Mouse (Mus musculus) stomach, embryonic 15.5 days (tissue): ENCODE data around the gene Gm6803. TPM values are rescaled to one million over a fixed set of nuclear protein-coding genes. Genes with fewer than 3 reads are reported as not detected.
"Not testable (repeated sequence)": the region's sequence is repeated elsewhere in the genome, so short reads cannot be mapped to it uniquely, and the experiment has no call there.

Source experiments
- ATAC-seq: fragments of 200-750 bp; cut with Nextera tagmentation; 2 replicates; pipeline ENCODE4 v1.8.0; 2017; ENCODE audit warnings: low read depth, moderate number of reproducible peaks, moderate TSS enrichment; ENCODE audit not compliant: insufficient read depth, low FRiP score
- H3K27ac ChIP-seq: fragments of 300-500 bp; sonication (generic); 2 replicates; pipeline ENCODE4 v1.5.1; 2015; ENCODE audit warnings: mild to moderate bottlenecking, inconsistent platforms
- H3K27me3 ChIP-seq: fragments of 300-500 bp; sonication (generic); replicated peaks from 2 replicates; pipeline ENCODE4 v1.6.1; 2015; ENCODE audit warnings: inconsistent platforms
- H3K36me3 ChIP-seq: fragments of 300-500 bp; sonication (generic); 2 replicates; pipeline ENCODE4 v1.6.1; 2015; ENCODE audit warnings: inconsistent platforms
- H3K4me1 ChIP-seq: fragments of 300-500 bp; sonication (generic); 2 replicates; pipeline ENCODE4 v1.6.1; 2015; ENCODE audit warnings: inconsistent platforms
- H3K4me2 ChIP-seq: fragments of 300-500 bp; sonication (generic); 2 replicates; pipeline ENCODE4 v1.6.1; 2015; ENCODE audit warnings: mild to moderate bottlenecking, inconsistent platforms
- H3K4me3 ChIP-seq: fragments of 300-500 bp; sonication (generic); replicated peaks from 2 replicates; pipeline ENCODE4 v1.5.1; 2015; ENCODE audit warnings: inconsistent platforms
- H3K9ac ChIP-seq: fragments of 300-500 bp; sonication (generic); 2 replicates; pipeline ENCODE4 v1.6.1; 2015; ENCODE audit warnings: inconsistent platforms
- H3K9me3 ChIP-seq: fragments of 300-500 bp; sonication (generic); 2 replicates; pipeline ENCODE4 v1.6.1; 2016; ENCODE audit warnings: inconsistent platforms
- WGBS: fragments of 180-500 bp; shearing (Covaris S2); methylation state at CpG from one replicate; pipeline ENCODE4 v1.1.7; 2015; 5-methylcytosine and 5-hydroxymethylcytosine counted together
- polyA plus RNA-seq: library from polyadenylated mRNA; unstranded; fragments of >200 nt; fragmentation: Nextera tagmentation; extraction: Ambion mirVana; gene quantifications from 2 replicates; pipeline ENCODE4 v1.2.1, GENCODE M21; 2015

Gene Gm6803
- polyA plus RNA-seq, result not detected in 2 replicates

DNA sequence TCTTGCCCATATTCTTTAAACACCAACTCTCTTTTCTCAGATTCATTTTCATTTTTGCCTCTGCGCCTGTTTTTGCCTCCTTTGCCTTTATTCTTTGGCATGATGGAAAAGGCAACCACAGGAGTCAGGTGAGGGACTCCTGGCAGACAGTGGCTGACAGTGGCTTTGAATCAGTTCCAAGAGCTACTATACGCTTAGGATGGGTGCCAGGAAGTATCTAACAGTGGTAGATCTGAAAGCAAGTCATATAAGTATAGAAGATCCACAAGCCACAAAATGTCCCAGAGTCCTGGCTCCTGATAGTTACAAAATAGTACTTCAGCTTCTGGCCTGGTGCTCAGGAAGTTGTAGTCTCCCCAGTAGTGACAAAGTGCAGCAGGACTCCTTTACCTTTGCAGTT is at the start of gene Gm6803:
Gene Gm6803 (minus strand): TSS at position 101 of the 400 bp plus-strand sequence.
- 81% methylated on average over 2 of the region's 2 CpGs for WGBS
- not testable (repeated sequence) for H3K36me3 ChIP-seq, H3K9ac ChIP-seq, H3K4me2 ChIP-seq, ATAC-seq, H3K27me3 ChIP-seq, H3K4me1 ChIP-seq, H3K27ac ChIP-seq, H3K9me3 ChIP-seq, H3K4me3 ChIP-seq

DNA sequence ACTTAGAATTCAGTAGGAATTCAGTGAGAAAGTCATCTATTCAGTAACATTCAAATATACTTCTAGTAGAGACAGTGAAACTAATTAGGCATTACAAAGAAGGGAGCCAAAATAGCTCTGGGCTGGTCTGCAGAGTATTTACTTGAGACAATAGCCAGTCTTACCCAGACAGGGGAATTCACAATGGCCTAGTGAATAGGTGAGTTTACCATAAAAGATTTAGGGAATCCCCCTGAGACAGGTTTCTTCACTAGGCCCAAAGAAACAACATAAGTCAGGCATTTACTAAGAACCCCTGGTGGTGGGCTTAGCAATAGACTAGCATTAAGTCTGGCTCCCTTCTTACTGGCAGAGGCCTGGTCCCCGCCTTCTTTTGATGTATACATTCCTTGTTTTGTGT is 26.7 kb upstream of the Gm6803 start:
- ATAC-seq, H3K36me3 ChIP-seq, H3K4me3 ChIP-seq, H3K4me1 ChIP-seq, H3K9me3 ChIP-seq, H3K9ac ChIP-seq, H3K27ac ChIP-seq, H3K4me2 ChIP-seq, H3K27me3 ChIP-seq: not testable (repeated sequence)
- WGBS, result 50% methylated on average over 1 of the region's 1 CpGs

DNA sequence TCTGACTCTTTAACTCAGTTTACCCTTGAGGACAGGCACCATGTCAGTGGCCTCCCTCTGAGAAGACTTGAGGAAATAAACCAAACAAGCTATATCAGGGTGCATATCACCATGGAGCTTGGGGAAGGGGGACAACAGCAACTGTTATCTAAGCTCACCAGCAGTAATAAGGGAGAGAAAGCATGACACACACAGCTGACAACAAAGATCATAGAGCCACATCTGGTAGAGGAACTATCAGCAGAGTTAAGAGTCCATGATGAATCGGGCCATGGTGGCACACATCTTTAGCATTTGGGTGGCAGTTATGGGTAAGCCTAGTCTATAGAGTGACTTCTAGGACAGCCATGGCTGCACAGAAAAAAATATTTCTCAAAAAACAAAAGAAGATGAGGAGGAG is 21.1 kb upstream of the Gm6803 start:
- H3K4me2 ChIP-seq, H3K27me3 ChIP-seq, H3K9me3 ChIP-seq, ATAC-seq, H3K36me3 ChIP-seq, H3K27ac ChIP-seq, H3K4me1 ChIP-seq, H3K4me3 ChIP-seq, H3K9ac ChIP-seq: not testable (repeated sequence)
- WGBS, result 92% methylated on average over 1 of the region's 1 CpGs

DNA sequence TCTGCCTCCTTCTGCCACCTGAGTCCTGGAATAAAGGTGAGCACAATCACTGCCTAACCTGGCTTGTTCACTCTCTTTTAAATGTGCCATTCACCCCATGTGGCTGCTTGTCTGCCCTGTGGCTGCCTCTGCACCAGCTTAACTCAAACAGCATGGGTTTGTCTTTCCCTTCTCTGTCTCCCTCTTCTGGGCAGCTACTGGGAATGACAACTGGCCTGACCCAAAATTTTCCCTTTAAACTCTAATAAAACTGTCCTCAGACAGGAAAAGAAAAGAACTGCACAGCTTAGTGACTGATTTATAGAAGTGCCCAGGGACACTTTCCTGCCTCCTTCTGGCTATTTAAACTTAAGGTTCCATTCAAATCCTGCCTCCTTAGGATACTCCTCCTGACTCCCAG is 20.5 kb upstream of the Gm6803 start:
- H3K9ac ChIP-seq, H3K4me2 ChIP-seq, H3K27me3 ChIP-seq, H3K4me1 ChIP-seq, H3K27ac ChIP-seq, ATAC-seq, H3K4me3 ChIP-seq, H3K9me3 ChIP-seq, H3K36me3 ChIP-seq: not testable (repeated sequence)

DNA sequence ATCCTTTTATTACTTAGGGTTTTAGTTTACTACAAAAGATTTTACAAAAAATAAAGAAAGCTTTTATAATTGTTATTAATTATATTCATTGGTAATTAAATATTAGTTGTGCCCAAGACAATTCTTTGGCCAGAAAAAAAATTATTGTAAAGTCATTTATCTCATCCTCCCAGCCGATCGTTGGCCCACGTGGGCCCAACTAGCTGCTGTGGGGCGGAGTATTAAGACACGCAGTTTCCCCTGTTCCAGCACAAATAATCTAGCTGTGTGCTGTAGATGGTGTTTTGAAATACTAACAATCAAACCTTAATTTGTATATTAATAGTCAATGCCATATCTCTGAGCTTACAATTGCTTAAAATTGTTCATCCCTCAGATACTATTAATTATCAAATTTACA is 13.7 kb upstream of the Gm6803 start:
- WGBS, result 85% methylated on average over 5 of the region's 5 CpGs
- not testable (repeated sequence) for H3K4me2 ChIP-seq, ATAC-seq, H3K36me3 ChIP-seq, H3K4me3 ChIP-seq, H3K27me3 ChIP-seq, H3K9ac ChIP-seq, H3K27ac ChIP-seq, H3K4me1 ChIP-seq, H3K9me3 ChIP-seq

DNA sequence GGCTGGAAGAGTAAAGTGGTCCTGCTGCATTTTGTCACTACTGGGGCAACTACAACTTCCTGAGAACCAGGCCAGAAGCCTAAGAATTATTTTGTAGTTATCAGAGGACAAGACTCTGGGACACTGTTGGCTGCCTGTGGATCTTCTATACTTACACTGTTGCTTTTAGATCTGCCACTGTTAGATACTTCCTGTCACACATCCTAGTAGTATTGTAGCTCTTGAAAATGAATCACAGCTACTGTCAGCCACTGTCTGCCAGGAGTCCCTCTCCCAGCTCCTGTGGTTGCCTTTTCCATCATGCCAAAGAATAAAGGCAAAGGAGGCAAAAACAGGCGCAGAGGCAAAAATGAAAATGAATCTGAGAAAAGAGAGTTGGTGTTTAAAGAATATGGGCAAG is 8.1 kb upstream of the Gm6803 start, which contains the start of gene Gm2056:
Gene Gm2056 (plus strand): TSS at position 301 of the 400 bp plus-strand sequence.
- H3K9ac ChIP-seq, H3K4me1 ChIP-seq, H3K27ac ChIP-seq, H3K4me3 ChIP-seq, H3K27me3 ChIP-seq, H3K9me3 ChIP-seq, H3K4me2 ChIP-seq, H3K36me3 ChIP-seq, ATAC-seq: not testable (repeated sequence)
- 96% methylated on average over 1 of the region's 1 CpGs for WGBS

DNA sequence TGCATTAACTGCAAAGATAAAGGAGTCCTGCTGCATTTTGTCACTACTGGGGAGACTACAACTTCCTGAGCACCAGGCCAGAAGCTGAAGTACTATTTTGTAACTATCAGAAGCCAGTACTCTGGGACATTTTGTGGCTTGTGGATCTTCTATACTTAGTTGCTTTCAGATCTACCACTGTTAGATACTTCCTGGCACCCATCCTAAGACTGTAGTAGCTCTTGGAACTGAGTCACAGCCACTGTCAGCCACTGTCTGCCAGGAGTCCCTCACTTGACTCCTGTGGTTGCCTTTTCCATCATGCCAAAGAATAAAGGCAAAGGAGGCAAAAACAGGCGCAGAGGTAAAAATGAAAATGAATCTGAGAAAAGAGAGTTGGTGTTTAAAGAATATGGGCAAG is 7.0 kb downstream of the Gm6803 start, which contains the start of gene Gm2075:
Gene Gm2075 (plus strand): TSS at position 301 of the 400 bp plus-strand sequence.
- ATAC-seq, H3K9ac ChIP-seq, H3K4me1 ChIP-seq, H3K36me3 ChIP-seq, H3K4me2 ChIP-seq, H3K9me3 ChIP-seq, H3K4me3 ChIP-seq, H3K27me3 ChIP-seq, H3K27ac ChIP-seq: not testable (repeated sequence)
- WGBS, result 82% methylated on average over 1 of the region's 1 CpGs

DNA sequence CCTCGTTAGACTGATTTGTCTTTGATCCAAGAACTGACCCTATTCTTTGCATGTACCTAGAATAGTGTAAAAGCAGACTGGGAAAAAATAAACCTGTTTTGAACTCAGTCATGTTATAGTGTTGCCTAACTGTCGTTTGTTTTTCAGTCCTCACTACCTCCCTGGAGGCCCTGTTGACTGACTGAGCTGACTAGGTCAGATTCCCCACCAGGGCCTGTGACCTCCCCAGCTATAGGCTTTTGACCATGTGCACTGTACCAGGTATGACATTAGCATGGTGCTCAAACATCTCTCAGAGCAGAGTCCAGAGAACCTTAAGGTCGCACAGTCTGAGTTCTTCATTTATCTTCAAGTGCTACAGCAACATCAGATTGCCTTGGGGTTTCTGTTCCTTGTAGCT is 14.5 kb downstream of the Gm6803 start:
- H3K9me3 ChIP-seq, H3K27me3 ChIP-seq, H3K27ac ChIP-seq, H3K4me3 ChIP-seq, H3K4me1 ChIP-seq, H3K4me2 ChIP-seq, H3K36me3 ChIP-seq, ATAC-seq, H3K9ac ChIP-seq: not testable (repeated sequence)
- 60% methylated on average over 3 of the region's 3 CpGs for WGBS

DNA sequence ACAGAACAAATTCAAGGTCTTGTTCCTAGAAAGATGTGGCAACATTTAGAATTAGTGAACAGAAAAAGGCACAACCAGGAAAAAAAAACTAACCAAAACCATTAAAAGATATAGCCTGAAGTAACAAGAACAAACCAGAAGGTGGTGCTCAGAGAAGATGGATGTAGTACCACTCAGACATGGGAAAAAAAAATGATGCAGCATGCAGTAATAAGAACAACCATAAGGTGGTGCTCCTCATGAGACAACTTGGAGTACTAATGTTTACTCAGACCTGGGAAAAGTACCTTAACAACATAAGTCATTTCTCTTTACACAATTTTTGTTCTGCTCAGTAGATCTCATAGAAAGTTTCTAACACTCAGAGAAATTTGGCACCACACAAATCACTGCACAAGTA is 34.6 kb downstream of the Gm6803 start:
- H3K9ac ChIP-seq, H3K36me3 ChIP-seq, H3K27ac ChIP-seq, H3K4me3 ChIP-seq, H3K9me3 ChIP-seq, ATAC-seq, H3K4me1 ChIP-seq, H3K27me3 ChIP-seq, H3K4me2 ChIP-seq: not testable (repeated sequence)

Other genes with a start within 250 kb of the Gm6803 start
- gene Gm21319, start 243.0 kb downstream of the Gm6803 start, polyA plus RNA-seq, result not detected in 2 replicates
- gene Gm21936, start 223.3 kb downstream of the Gm6803 start, polyA plus RNA-seq, result not detected in 2 replicates
- gene BB287469, start 202.2 kb downstream of the Gm6803 start, polyA plus RNA-seq, result not detected in 2 replicates
- gene Gm2001, start 176.4 kb downstream of the Gm6803 start, polyA plus RNA-seq, result not detected in 2 replicates
- gene Gm2016, start 144.7 kb downstream of the Gm6803 start, polyA plus RNA-seq, result not detected in 2 replicates
- not detected in 2 replicates for gene Gm2022, start 123.4 kb downstream of the Gm6803 start, polyA plus RNA-seq
- gene Gm2035, start 98.9 kb downstream of the Gm6803 start, polyA plus RNA-seq, result not detected in 2 replicates
- gene Gm2042, start 64.7 kb downstream of the Gm6803 start, polyA plus RNA-seq, result not detected in 2 replicates
- not detected in 2 replicates for gene Gm2075, start 6.9 kb downstream of the Gm6803 start, polyA plus RNA-seq
- gene Gm2056, start 8.2 kb upstream of the Gm6803 start, polyA plus RNA-seq, result not detected in 2 replicates
- not detected in 2 replicates for gene Gm16368, start 64.9 kb upstream of the Gm6803 start, polyA plus RNA-seq
- not detected in 2 replicates for gene Gm10436, start 163.3 kb upstream of the Gm6803 start, polyA plus RNA-seq
- gene Gm8332, start 231.3 kb upstream of the Gm6803 start, polyA plus RNA-seq, result not detected in 2 replicates